Mouse (Mus musculus): ENCODE data around the gene Thpo. TPM values are rescaled to one million over a fixed set of nuclear protein-coding genes. Genes with fewer than 3 reads are reported as not detected.

The Thpo gene
- polyA plus RNA-seq, 1 experiment, result 0.15 TPM

- H3K79me2 ChIP-seq (ENCODE audit: control insufficient read depth, insufficient read depth), result no peaks in the 10 kb centered on the region
- H3ac ChIP-seq (ENCODE audit: control insufficient read depth, insufficient read length, low read depth), result no peak overlapping the region
- TF ChIP-seq MYOD1 (IDR thresholded peaks at IDR 0.05; ENCODE audit: control insufficient read depth, insufficient read length, low read depth) (no peak), CEBPB (IDR thresholded peaks at IDR 0.05; ENCODE audit: low read depth) (no peak), CTCF (IDR thresholded peaks at IDR 0.05; ENCODE audit: control insufficient read depth, insufficient read depth, insufficient read length) (no peak), FOSL1 (IDR thresholded peaks at IDR 0.05; ENCODE audit: insufficient read depth, low read length, poor library complexity, severe bottlenecking) (no peak), MYOG (IDR thresholded peaks at IDR 0.05; ENCODE audit: control insufficient read depth, extremely low read depth, insufficient read length) (no peak), MAX (IDR thresholded peaks at IDR 0.05) (no peak), USF1 (IDR thresholded peaks at IDR 0.05; ENCODE audit: low read depth) (no peak)
- no peak overlapping the region for H3K4me3 ChIP-seq (ENCODE audit: insufficient read depth, poor library complexity, severe bottlenecking)
- H3K36me3 ChIP-seq (ENCODE audit: control insufficient read depth, insufficient read depth), result no peaks in the 10 kb centered on the region
- H3K27me3 ChIP-seq (ENCODE audit: control insufficient read depth, insufficient read depth, insufficient read length), result peaks cover 11% of the 10 kb centered on the region
- H3K79me3 ChIP-seq (ENCODE audit: low read depth), result no peaks in the 10 kb centered on the region
Observed at GRCm38 (mm10) chr16:20739845-20740244, 5.5 kb upstream of the Thpo start.

GRCm38 (mm10) chr16:20736823-20737222 is 2.5 kb upstream of the Thpo start:
- H3K79me2 ChIP-seq (ENCODE audit: control insufficient read depth, insufficient read depth), result no peaks in the 10 kb centered on the region
- no peaks in the 10 kb centered on the region for H3K36me3 ChIP-seq (ENCODE audit: control insufficient read depth, insufficient read depth)
- no peak overlapping the region for H3K4me3 ChIP-seq (ENCODE audit: insufficient read depth, poor library complexity, severe bottlenecking)
- peaks cover 15% of the 10 kb centered on the region for H3K27me3 ChIP-seq (ENCODE audit: control insufficient read depth, insufficient read depth, insufficient read length)
- no peaks in the 10 kb centered on the region for H3K79me3 ChIP-seq (ENCODE audit: low read depth)
- no peak for TF ChIP-seq MYOD1 (IDR thresholded peaks at IDR 0.05; ENCODE audit: control insufficient read depth, insufficient read length, low read depth)
- TF ChIP-seq MAX (IDR thresholded peaks at IDR 0.05), result no peak
- TF ChIP-seq USF1 (IDR thresholded peaks at IDR 0.05; ENCODE audit: low read depth), result no peak
- no peak for TF ChIP-seq FOSL1 (IDR thresholded peaks at IDR 0.05; ENCODE audit: insufficient read depth, low read length, poor library complexity, severe bottlenecking)
- no peak for TF ChIP-seq CTCF (IDR thresholded peaks at IDR 0.05; ENCODE audit: control insufficient read depth, insufficient read depth, insufficient read length)
- no peak for TF ChIP-seq MYOG (IDR thresholded peaks at IDR 0.05; ENCODE audit: control insufficient read depth, extremely low read depth, insufficient read length)
- no peak for TF ChIP-seq CEBPB (IDR thresholded peaks at IDR 0.05; ENCODE audit: low read depth)
- H3ac ChIP-seq (ENCODE audit: control insufficient read depth, insufficient read length, low read depth), result no peak overlapping the region

DNA sequence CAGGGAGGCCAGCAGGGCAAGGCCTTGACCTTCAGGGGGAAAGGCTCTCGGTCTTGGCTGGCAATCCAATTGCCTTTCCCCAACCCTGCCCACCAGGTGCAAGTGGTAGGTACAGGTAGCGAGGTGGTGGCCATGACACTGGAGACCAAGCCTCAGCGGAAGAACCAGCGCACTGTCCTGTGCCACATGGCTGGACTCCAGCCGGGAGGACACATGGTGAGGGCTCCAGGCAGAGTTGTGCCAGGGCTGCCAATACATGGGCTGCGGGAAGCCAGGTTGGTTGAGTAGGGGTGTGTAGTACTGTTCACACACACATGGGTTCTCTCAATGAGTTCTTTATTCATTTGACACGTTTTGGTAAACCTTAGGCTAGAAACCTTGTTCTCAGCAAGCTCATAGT is 1.9 kb upstream of the Thpo start:
- Histone ChIP-seq H3K36me3 (ENCODE audit: control insufficient read depth, insufficient read depth) (no peaks in the 10 kb centered on the region), H3K4me3 (ENCODE audit: insufficient read depth, poor library complexity, severe bottlenecking) (no peak overlapping the region), H3K79me2 (ENCODE audit: control insufficient read depth, insufficient read depth) (no peaks in the 10 kb centered on the region), H3ac (ENCODE audit: control insufficient read depth, insufficient read length, low read depth) (no peak overlapping the region), H3K27me3 (ENCODE audit: control insufficient read depth, insufficient read depth, insufficient read length) (peaks cover 15% of the 10 kb centered on the region), H3K79me3 (ENCODE audit: low read depth) (no peaks in the 10 kb centered on the region)
- TF ChIP-seq CEBPB (IDR thresholded peaks at IDR 0.05; ENCODE audit: low read depth) (no peak), CTCF (IDR thresholded peaks at IDR 0.05; ENCODE audit: control insufficient read depth, insufficient read depth, insufficient read length) (no peak), MAX (IDR thresholded peaks at IDR 0.05) (no peak), MYOG (IDR thresholded peaks at IDR 0.05; ENCODE audit: control insufficient read depth, extremely low read depth, insufficient read length) (no peak), USF1 (IDR thresholded peaks at IDR 0.05; ENCODE audit: low read depth) (no peak), MYOD1 (IDR thresholded peaks at IDR 0.05; ENCODE audit: control insufficient read depth, insufficient read length, low read depth) (no peak), FOSL1 (IDR thresholded peaks at IDR 0.05; ENCODE audit: insufficient read depth, low read length, poor library complexity, severe bottlenecking) (no peak)

DNA sequence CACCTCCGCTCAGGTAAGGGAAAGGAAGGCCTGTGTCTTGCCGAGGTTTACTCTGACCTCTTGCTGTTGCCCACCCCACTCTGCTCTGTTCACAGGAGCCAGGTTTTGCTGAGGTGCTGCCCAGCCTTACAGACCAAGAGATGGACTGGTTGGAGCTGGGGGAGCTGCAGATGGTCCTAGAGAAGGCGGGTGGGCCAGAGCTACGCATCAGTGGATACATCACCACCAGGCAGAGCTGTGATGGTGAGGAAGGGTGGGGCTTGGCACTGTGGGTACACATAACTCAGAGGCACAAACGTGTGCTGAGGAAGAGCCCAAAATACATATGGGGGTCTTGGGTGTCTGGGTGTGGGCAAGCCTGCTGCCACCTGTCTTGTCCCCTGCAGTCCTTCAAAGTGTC is 1.3 kb upstream of the Thpo start:
- TF ChIP-seq MAX (IDR thresholded peaks at IDR 0.05) (no peak), FOSL1 (IDR thresholded peaks at IDR 0.05; ENCODE audit: insufficient read depth, low read length, poor library complexity, severe bottlenecking) (no peak), USF1 (IDR thresholded peaks at IDR 0.05; ENCODE audit: low read depth) (no peak), MYOG (IDR thresholded peaks at IDR 0.05; ENCODE audit: control insufficient read depth, extremely low read depth, insufficient read length) (no peak), MYOD1 (IDR thresholded peaks at IDR 0.05; ENCODE audit: control insufficient read depth, insufficient read length, low read depth) (no peak), CEBPB (IDR thresholded peaks at IDR 0.05; ENCODE audit: low read depth) (no peak), CTCF (IDR thresholded peaks at IDR 0.05; ENCODE audit: control insufficient read depth, insufficient read depth, insufficient read length) (no peak)
- no peaks in the 10 kb centered on the region for H3K79me2 ChIP-seq (ENCODE audit: control insufficient read depth, insufficient read depth)
- peaks cover 15% of the 10 kb centered on the region for H3K27me3 ChIP-seq (ENCODE audit: control insufficient read depth, insufficient read depth, insufficient read length)
- H3K4me3 ChIP-seq (ENCODE audit: insufficient read depth, poor library complexity, severe bottlenecking), result no peak overlapping the region
- H3K79me3 ChIP-seq (ENCODE audit: low read depth), result no peaks in the 10 kb centered on the region
- H3K36me3 ChIP-seq (ENCODE audit: control insufficient read depth, insufficient read depth), result no peaks in the 10 kb centered on the region
- no peak overlapping the region for H3ac ChIP-seq (ENCODE audit: control insufficient read depth, insufficient read length, low read depth)

DNA sequence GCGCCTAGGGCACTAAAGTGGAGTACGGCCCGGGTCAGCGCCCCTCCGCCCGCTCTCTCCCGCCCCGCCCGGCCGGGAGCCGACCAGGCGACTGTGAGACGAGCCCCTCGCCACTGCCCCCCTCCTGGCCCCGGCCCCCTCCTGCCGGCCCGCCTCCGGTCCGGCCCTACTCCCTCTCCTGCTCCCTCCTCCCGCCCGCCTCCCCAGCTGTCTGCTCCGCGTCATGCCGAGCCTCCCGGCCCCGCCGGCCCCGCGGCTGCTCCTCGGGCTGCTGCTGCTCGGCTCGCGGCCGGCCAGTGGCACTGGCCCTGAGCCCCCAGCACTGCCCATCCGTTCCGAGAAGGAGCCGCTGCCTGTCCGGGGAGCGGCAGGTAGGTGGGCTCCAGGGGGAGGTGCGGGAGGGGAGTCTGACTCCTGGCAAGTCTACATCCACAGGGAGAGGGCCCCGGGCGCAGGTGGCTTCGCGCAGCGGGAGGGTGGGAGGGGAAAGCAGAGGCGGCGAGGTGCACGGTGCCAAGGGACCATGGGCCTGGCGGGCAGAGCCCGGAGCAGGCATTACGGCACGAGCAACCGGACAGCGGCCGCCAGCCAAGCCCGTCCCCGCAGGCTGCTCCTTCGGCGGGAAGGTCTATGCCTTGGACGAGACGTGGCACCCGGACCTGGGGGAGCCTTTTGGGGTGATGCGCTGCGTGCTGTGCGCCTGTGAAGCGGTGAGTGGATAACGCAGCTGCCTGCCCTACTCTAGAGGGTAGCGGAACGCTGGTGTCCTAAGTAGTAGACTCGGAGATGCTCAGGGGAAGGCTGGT is 1.2 kb downstream of the Thpo start, which contains the start of gene Chrd:
Gene Chrd, plus strand, starts transcription at position 203 of the 806 bp plus-strand sequence.
- Histone ChIP-seq H3K79me2 (ENCODE audit: control insufficient read depth, insufficient read depth) (no peaks in the 10 kb centered on the region), H3ac (ENCODE audit: control insufficient read depth, insufficient read length, low read depth) (peak within 1 kb of the TSS; percentile 49), H3K79me3 (ENCODE audit: low read depth) (no peaks in the 10 kb centered on the region), H3K36me3 (ENCODE audit: control insufficient read depth, insufficient read depth) (no peaks in the 10 kb centered on the region), H3K4me3 (ENCODE audit: insufficient read depth, poor library complexity, severe bottlenecking) (peak within 1 kb of the TSS; percentile 14), H3K27me3 (ENCODE audit: control insufficient read depth, insufficient read depth, insufficient read length) (peaks cover 4% of the 10 kb centered on the region)
- TF ChIP-seq CTCF (IDR thresholded peaks at IDR 0.05; ENCODE audit: control insufficient read depth, insufficient read depth, insufficient read length), result no peak
- no peak for TF ChIP-seq CEBPB (IDR thresholded peaks at IDR 0.05; ENCODE audit: low read depth)
- no peak for TF ChIP-seq USF1 (IDR thresholded peaks at IDR 0.05; ENCODE audit: low read depth)
- no peak for TF ChIP-seq MYOD1 (IDR thresholded peaks at IDR 0.05; ENCODE audit: control insufficient read depth, insufficient read length, low read depth)
- no peak for TF ChIP-seq FOSL1 (IDR thresholded peaks at IDR 0.05; ENCODE audit: insufficient read depth, low read length, poor library complexity, severe bottlenecking)
- no peak for TF ChIP-seq MYOG (IDR thresholded peaks at IDR 0.05; ENCODE audit: control insufficient read depth, extremely low read depth, insufficient read length)
- TF ChIP-seq MAX (IDR thresholded peaks at IDR 0.05), result no peak

Data from C2C12 (cell line).